Mouse (Mus musculus) liver, embryonic 16.5 days (tissue): Measurements from ENCODE around the gene Pcyt1a. TPM values are rescaled to one million over a fixed set of nuclear protein-coding genes. Genes with fewer than 3 reads are reported as not detected.
A peak's percentile ranks its signal among the peaks of the same experiment; 100 is the strongest.
"Not testable (repeated sequence)": the region's sequence is repeated elsewhere in the genome, so short reads cannot be mapped to it uniquely, and the experiment has no call there.

ENCODE experiments used
- ATAC-seq: fragments of 200-750 bp; cut with Nextera tagmentation; 2 replicates; pipeline ENCODE4 v1.8.0; 2017; ENCODE audit warnings: low read depth, mild to moderate bottlenecking, moderate number of reproducible peaks, moderate library complexity
- H3K27ac ChIP-seq: fragments of 300-500 bp; sonication (generic); 2 replicates; pipeline ENCODE4 v1.5.1; 2014; ENCODE audit warnings: mild to moderate bottlenecking, low read length
- H3K27me3 ChIP-seq: fragments of 300-500 bp; sonication (generic); 2 replicates; pipeline ENCODE4 v1.6.1; 2014; ENCODE audit warnings: low read depth, low read length, mixed read lengths; ENCODE audit not compliant: control insufficient read depth, insufficient read depth
- H3K36me3 ChIP-seq: fragments of 300-500 bp; sonication (generic); 2 replicates; pipeline ENCODE4 v1.6.1; 2014; ENCODE audit warnings: mild to moderate bottlenecking; ENCODE audit not compliant: control insufficient read depth, insufficient read depth
- H3K4me1 ChIP-seq: fragments of 300-500 bp; sonication (generic); 2 replicates; pipeline ENCODE4 v1.6.1; 2014; ENCODE audit warnings: low read depth, low read length, mixed read lengths; ENCODE audit not compliant: control insufficient read depth
- H3K4me2 ChIP-seq: fragments of 300-500 bp; sonication (generic); 2 replicates; pipeline ENCODE4 v1.6.1; 2014; ENCODE audit warnings: low read depth, low read length, mixed read lengths
- H3K4me3 ChIP-seq: fragments of 300-500 bp; sonication (generic); 2 replicates; pipeline ENCODE4 v1.5.1; 2014; ENCODE audit warnings: low read depth, mild to moderate bottlenecking, low read length
- H3K9ac ChIP-seq: fragments of 300-500 bp; sonication (generic); 2 replicates; pipeline ENCODE4 v1.6.1; 2014; ENCODE audit warnings: low read depth, low read length
- H3K9me3 ChIP-seq: fragments of 300-500 bp; sonication (generic); replicated peaks from 2 replicates; pipeline ENCODE4 v1.6.1; 2016; ENCODE audit warnings: low read length; ENCODE audit not compliant: control insufficient read depth
- WGBS: fragments of 180-500 bp; shearing (Covaris S2); extraction: QIAGEN DNeasy Blood & Tissue Kit; methylation state at CpG from one replicate; pipeline ENCODE4 v1.1.7; 2014; ENCODE audit not compliant: insufficient replicate concordance; 5-methylcytosine and 5-hydroxymethylcytosine counted together
- polyA plus RNA-seq: library from polyadenylated mRNA; unstranded; fragments of >200 nt; fragmentation: Nextera tagmentation; extraction: Ambion mirVana; gene quantifications from 2 replicates; pipeline ENCODE4 v1.2.1, GENCODE M21; 2015

Gene Pcyt1a
- polyA plus RNA-seq, 1 experiment from 2014 or later: 42.1 TPM

DNA sequence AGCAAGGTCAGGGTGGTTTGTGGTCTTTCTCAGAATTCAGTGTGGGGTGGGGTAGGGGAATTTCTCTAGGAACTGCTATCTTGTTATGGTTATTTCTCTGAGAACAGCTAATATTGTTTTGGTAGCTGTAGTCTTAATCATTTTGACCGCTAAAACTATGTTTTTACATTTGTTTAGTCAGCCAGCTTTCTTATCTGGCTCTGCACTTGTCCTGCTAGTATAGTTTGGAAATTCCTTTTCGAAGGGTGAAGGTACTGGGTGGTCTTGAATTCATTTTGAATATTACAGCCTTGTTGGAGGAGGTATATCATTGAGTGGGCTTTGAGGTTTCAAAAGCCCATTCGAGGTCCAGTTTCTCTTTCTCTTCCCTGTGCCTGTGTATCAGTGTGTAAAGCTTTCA, 13.9 kb downstream of the Pcyt1a start:
- WGBS: 39% methylated on average over 3 of the region's 3 CpGs

GRCm38 (mm10) chr16:32445558-32445957, 14.8 kb downstream of the Pcyt1a start:
- Histone ChIP-seq H3K27ac (no peak overlapping the region), H3K4me2 (no peak overlapping the region), H3K27me3 (no peaks in the 10 kb centered on the region), H3K36me3 (peaks cover 3% of the 10 kb centered on the region), H3K9ac (no peak overlapping the region), H3K4me1 (peaks cover 56% of the 10 kb centered on the region), H3K4me3 (no peak overlapping the region), H3K9me3 (no peaks in the 10 kb centered on the region)
- ATAC-seq: no peak
- WGBS: 82% methylated on average over 1 of the region's 1 CpGs

More for the DNA sequence above, 13.9 kb downstream of the Pcyt1a start:
- H3K4me1 ChIP-seq: peaks cover 46% of the 10 kb centered on the region
- H3K27me3 ChIP-seq, H3K9me3 ChIP-seq, H3K4me3 ChIP-seq, H3K36me3 ChIP-seq, ATAC-seq, H3K9ac ChIP-seq, H3K4me2 ChIP-seq: not testable (repeated sequence)
- peak overlapping the region; percentile 30; the same call in 1 of the 2 replicates for H3K27ac ChIP-seq

DNA sequence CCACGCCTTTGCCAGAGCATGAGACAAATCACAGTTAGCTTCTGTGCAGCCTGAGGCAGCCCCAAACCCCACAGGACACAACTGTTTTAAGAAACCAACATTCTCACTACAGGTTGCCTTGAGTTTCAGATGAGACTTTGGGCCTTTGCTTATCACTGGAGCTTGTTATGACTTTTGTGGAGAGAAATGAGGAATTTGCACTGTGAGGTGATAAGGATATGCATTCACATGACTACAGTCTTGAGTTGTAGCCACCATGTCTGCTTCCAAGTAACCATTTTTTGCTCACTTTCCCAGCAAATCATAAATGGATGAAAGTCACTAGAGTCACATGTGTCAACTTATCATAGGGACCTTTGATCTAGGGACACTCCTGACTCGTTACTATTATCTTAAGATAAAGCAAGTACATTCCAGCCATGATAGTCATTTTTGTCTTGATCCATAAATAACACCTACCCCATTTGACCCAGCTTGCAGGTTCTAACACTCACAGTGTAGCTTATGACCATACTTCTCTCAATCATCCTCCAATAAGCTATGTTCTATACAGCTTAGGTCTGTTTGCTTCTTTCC, 15.9 kb downstream of the Pcyt1a start:
- Histone ChIP-seq H3K4me2 (no peak overlapping the region), H3K9ac (no peak overlapping the region), H3K27me3 (no peaks in the 10 kb centered on the region), H3K4me1 (peaks cover 63% of the 10 kb centered on the region), H3K27ac (0 out of 2 replicates have a peak overlapping the region, but pooled peaks have one; percentile 10), H3K4me3 (no peak overlapping the region), H3K36me3 (peaks cover 2% of the 10 kb centered on the region), H3K9me3 (no peaks in the 10 kb centered on the region)
- ATAC-seq: no peak
- 45% methylated on average over 2 of the region's 2 CpGs for WGBS

DNA sequence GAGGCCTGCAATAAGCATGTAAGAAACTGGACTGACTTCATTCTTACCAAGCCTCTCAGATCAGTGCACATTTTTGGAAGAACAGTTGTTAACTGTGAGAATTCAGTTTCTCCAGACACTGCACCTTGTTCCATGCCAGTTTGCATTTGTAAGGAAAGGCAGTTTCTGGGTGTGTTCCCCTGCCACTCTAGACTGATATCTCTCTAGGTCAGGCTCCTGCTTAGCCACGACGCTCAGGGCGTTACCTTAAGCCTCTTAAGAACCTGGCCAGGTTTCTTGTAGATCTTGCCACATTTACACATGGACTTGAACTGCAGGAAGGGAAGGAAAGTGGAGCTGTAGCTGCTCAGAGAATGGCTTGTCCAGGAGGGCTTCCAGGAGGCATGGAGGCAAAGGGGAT, 18.9 kb downstream of the Pcyt1a start:
- 17% methylated on average over 3 of the region's 3 CpGs for WGBS

GRCm38 (mm10) chr16:32450133-32450532, 19.4 kb downstream of the Pcyt1a start:
- H3K27ac ChIP-seq: peak overlapping the region; percentile 92
- peak overlapping the region; percentile 67 for H3K4me2 ChIP-seq
- peaks cover 21% of the 10 kb centered on the region for H3K36me3 ChIP-seq
- peaks cover 61% of the 10 kb centered on the region for H3K4me1 ChIP-seq
- H3K4me3 ChIP-seq: peak overlapping the region; percentile 39
- H3K9ac ChIP-seq: peak overlapping the region; percentile 54
- no peaks in the 10 kb centered on the region for H3K27me3 ChIP-seq
- no peak for ATAC-seq
- 84% methylated on average over 2 of the region's 2 CpGs for WGBS
- H3K9me3 ChIP-seq: no peaks in the 10 kb centered on the region

More for the DNA sequence above, 18.9 kb downstream of the Pcyt1a start:
- H3K27ac ChIP-seq: peak overlapping the region; percentile 92
- H3K4me1 ChIP-seq: peaks cover 61% of the 10 kb centered on the region
- H3K27me3 ChIP-seq: no peaks in the 10 kb centered on the region
- peak overlapping the region; percentile 39 for H3K4me3 ChIP-seq
- peak overlapping the region; percentile 54 for H3K9ac ChIP-seq
- peak overlapping the region; percentile 67 for H3K4me2 ChIP-seq
- H3K9me3 ChIP-seq: no peaks in the 10 kb centered on the region
- H3K36me3 ChIP-seq: peaks cover 19% of the 10 kb centered on the region
- ATAC-seq: peak; percentile 94

DNA sequence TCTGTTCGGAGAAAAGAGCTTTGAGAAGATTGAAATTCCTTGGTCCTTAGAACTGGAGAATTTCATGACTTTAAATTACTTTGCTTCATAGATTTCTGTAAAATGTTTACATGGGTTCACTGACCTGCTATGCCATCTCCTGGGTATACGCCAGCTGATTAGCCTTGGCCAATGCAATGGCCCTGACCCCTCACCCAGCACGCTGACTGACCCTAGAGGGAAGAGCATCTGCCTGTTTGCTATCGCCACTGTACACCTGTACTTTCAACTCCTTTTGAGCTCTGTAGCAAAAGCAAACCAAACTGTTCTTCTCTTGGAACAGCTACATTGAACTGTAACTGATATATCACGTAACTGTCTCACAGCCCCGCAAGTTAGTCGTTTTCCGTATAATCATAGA, 22.4 kb downstream of the Pcyt1a start:
- ATAC-seq: peak; percentile 69
- Histone ChIP-seq H3K4me3 (no peak overlapping the region), H3K27ac (peak overlapping the region; percentile 73), H3K4me1 (peaks cover 57% of the 10 kb centered on the region), H3K27me3 (no peaks in the 10 kb centered on the region), H3K9ac (no peak overlapping the region), H3K36me3 (peaks cover 36% of the 10 kb centered on the region), H3K4me2 (no peak overlapping the region), H3K9me3 (no peaks in the 10 kb centered on the region)
- WGBS: 82% methylated on average over 8 of the region's 8 CpGs

GRCm38 (mm10) chr16:32454646-32455045, 23.9 kb downstream of the Pcyt1a start:
- ATAC-seq: no peak
- Histone ChIP-seq H3K27me3 (no peaks in the 10 kb centered on the region), H3K4me3 (no peak overlapping the region), H3K9ac (no peak overlapping the region), H3K9me3 (no peaks in the 10 kb centered on the region), H3K36me3 (peaks cover 40% of the 10 kb centered on the region), H3K4me2 (no peak overlapping the region), H3K27ac (no peak overlapping the region), H3K4me1 (peaks cover 42% of the 10 kb centered on the region)
- WGBS: 93% methylated on average over 5 of the region's 5 CpGs

DNA sequence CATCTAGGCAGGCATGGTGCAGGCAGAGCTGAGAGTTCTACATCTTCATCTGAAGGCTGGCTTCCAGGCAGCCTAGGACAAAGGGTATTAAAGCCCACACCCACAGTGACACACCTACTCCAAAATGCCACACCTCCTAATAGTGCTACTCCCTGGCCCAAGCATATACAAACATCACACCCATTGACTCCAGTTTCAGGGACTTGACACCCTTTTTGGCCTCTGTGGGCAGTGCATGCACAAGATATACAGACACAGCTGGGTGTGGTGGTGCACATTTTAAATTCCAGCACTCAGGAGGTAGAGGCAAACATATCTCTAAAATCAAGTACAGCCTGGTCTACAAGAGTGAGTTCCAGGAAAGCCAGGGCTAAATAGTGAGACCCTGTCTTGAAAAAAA, 25.4 kb downstream of the Pcyt1a start:
- no peaks in the 10 kb centered on the region for H3K9me3 ChIP-seq
- H3K4me2 ChIP-seq: no peak overlapping the region
- H3K4me1 ChIP-seq: peaks cover 28% of the 10 kb centered on the region
- H3K27me3 ChIP-seq: no peaks in the 10 kb centered on the region
- H3K27ac ChIP-seq: no peak overlapping the region
- no peak overlapping the region for H3K9ac ChIP-seq
- peaks cover 40% of the 10 kb centered on the region for H3K36me3 ChIP-seq
- peak; percentile 58 for ATAC-seq
- no peak overlapping the region for H3K4me3 ChIP-seq

- no peak for ATAC-seq
- Histone ChIP-seq H3K4me2 (no peak overlapping the region), H3K4me3 (no peak overlapping the region), H3K27me3 (no peaks in the 10 kb centered on the region), H3K9ac (no peak overlapping the region), H3K4me1 (peaks cover 21% of the 10 kb centered on the region), H3K36me3 (peaks cover 37% of the 10 kb centered on the region), H3K9me3 (no peaks in the 10 kb centered on the region), H3K27ac (no peak overlapping the region)
- 74% methylated on average over 1 of the region's 1 CpGs for WGBS
Observed at GRCm38 (mm10) chr16:32456761-32457160, 26.0 kb downstream of the Pcyt1a start.
